Mouse (Mus musculus) lung, embryonic 14.5 days (tissue): Measurements from ENCODE around the gene Igsf11. TPM values are rescaled to one million over a fixed set of nuclear protein-coding genes. Genes with fewer than 3 reads are reported as not detected.
A peak's percentile ranks its signal among the peaks of the same experiment; 100 is the strongest.

Experiments used
- ATAC-seq: fragments of 200-750 bp; cut with Nextera tagmentation; 2 replicates; pipeline ENCODE4 v1.8.0; 2017; ENCODE audit warnings: mild to moderate bottlenecking, moderate TSS enrichment, moderate library complexity; ENCODE audit not compliant: insufficient read depth
- DNase-seq: peaks from one replicate; pipeline ENCODE4 v3.0.0-alpha.2; 2015
- H3K27ac ChIP-seq: fragments of 300-500 bp; sonication (generic); 2 replicates; pipeline ENCODE4 v1.5.1; 2014; ENCODE audit warnings: low read depth, mild to moderate bottlenecking, moderate library complexity
- H3K27me3 ChIP-seq: fragments of 300-500 bp; sonication (generic); 2 replicates; pipeline ENCODE4 v1.6.1; 2014; ENCODE audit warnings: low read length, control low read depth; ENCODE audit not compliant: insufficient read depth
- H3K36me3 ChIP-seq: fragments of 300-500 bp; sonication (generic); 2 replicates; pipeline ENCODE4 v1.6.1; 2014; ENCODE audit warnings: control low read depth; ENCODE audit not compliant: insufficient read depth
- H3K4me1 ChIP-seq: fragments of 300-500 bp; sonication (generic); 2 replicates; pipeline ENCODE4 v1.6.1; 2014; ENCODE audit warnings: antibody characterized with exemption, control low read depth; ENCODE audit not compliant: insufficient read depth
- H3K4me2 ChIP-seq: fragments of 300-500 bp; sonication (generic); 2 replicates; pipeline ENCODE4 v1.6.1; 2014; ENCODE audit warnings: mild to moderate bottlenecking
- H3K4me3 ChIP-seq: fragments of 300-500 bp; sonication (generic); 2 replicates; pipeline ENCODE4 v1.5.1; 2014; ENCODE audit warnings: low read depth, low read length
- H3K9ac ChIP-seq: fragments of 300-500 bp; sonication (generic); 2 replicates; pipeline ENCODE4 v1.6.1; 2014
- H3K9me3 ChIP-seq: fragments of 300-500 bp; sonication (generic); 2 replicates; pipeline ENCODE4 v1.6.1; 2016; ENCODE audit warnings: low read depth, low read length, control low read depth
- CTCF ChIP-seq: IDR thresholded peaks from 2 replicates; pipeline ENCODE4 v1.5.1; 2016; ENCODE audit warnings: antibody characterized with exemption, low read depth
- WGBS: fragments of 180-500 bp; shearing (Covaris S2); extraction: QIAGEN DNeasy Blood & Tissue Kit; methylation state at CpG from one replicate; pipeline ENCODE4 v1.1.7; 2014; 5-methylcytosine and 5-hydroxymethylcytosine counted together
- polyA plus RNA-seq: library from polyadenylated mRNA; unstranded; fragments of >200 nt; fragmentation: Nextera tagmentation; extraction: Ambion mirVana; gene quantifications from 2 replicates; pipeline ENCODE4 v1.2.1, GENCODE M21; 2014

Gene Igsf11
- polyA plus RNA-seq, 1 experiment from 2014 or later: 0.12 TPM

DNA sequence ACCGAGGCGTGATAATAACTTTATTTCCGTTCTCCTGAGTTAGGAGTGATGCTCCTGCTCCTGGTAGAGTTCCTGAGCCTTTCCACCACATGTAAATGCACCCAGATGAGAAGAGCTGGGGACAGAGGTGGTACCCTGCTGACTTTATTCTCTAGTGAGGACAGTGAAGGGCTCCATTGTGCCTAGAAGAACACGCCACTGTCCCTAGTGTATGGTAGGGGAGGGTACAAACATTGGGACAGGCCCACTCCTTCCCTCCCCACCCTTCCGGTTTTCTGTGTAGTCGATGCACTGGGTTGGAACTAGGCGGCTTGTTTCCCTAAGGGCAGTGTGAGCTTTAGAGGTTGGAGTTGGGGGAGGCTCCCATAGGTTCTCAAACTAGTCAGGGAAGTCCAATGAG lies 36.3 kb downstream of the Igsf11 start:
- Histone ChIP-seq H3K4me1 (no peaks in the 10 kb centered on the region), H3K9ac (no peak overlapping the region), H3K4me2 (no peak overlapping the region), H3K27ac (no peak overlapping the region), H3K27me3 (no peaks in the 10 kb centered on the region), H3K36me3 (no peaks in the 10 kb centered on the region), H3K9me3 (no peaks in the 10 kb centered on the region), H3K4me3 (no peak overlapping the region)
- no peak for DNase-seq
- no peak for TF ChIP-seq CTCF
- 85% methylated on average over 7 of the region's 7 CpGs for WGBS
- ATAC-seq: no peak

- no peak for TF ChIP-seq CTCF
- WGBS: 72% methylated on average over 6 of the region's 6 CpGs
These were observed 39.0 kb downstream of the Igsf11 start for GRCm38 (mm10) chr16:38931519-38931918.

DNA sequence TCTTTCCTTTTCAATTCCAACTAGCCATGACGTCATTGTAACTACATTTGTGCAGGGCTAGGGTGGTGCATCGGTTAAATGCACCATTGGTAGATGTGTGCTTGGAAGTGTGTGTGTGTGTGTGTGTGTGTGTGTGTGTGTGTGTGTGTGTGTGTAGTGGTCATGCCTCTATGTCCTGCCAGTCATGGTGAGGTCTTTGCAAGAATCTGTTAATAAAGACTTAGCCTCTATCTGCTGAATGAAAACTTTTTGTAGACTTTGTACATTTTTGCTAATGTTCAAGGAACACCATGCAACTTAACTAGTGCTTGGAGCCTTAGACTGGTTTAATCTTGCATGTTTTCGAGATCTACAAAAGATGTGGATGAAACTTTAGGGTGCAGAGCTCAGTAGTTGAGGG lies 48.3 kb downstream of the Igsf11 start:
- H3K27me3 ChIP-seq: no peaks in the 10 kb centered on the region
- H3K36me3 ChIP-seq: no peaks in the 10 kb centered on the region
- no peak overlapping the region for H3K9ac ChIP-seq
- TF ChIP-seq CTCF: no peak
- no peak overlapping the region for H3K27ac ChIP-seq
- DNase-seq (no peak), ATAC-seq (no peak)
- WGBS: 85% methylated on average over 3 of the region's 3 CpGs
- no peak overlapping the region for H3K4me3 ChIP-seq
- no peaks in the 10 kb centered on the region for H3K9me3 ChIP-seq
- H3K4me1 ChIP-seq: no peaks in the 10 kb centered on the region
- no peak overlapping the region for H3K4me2 ChIP-seq

More at GRCm38 (mm10) chr16:38931519-38931918, 39.0 kb downstream of the Igsf11 start:
- no peak for ATAC-seq
- Histone ChIP-seq H3K4me3 (no peak overlapping the region), H3K27me3 (no peaks in the 10 kb centered on the region), H3K4me2 (no peak overlapping the region), H3K4me1 (no peaks in the 10 kb centered on the region), H3K9ac (no peak overlapping the region), H3K9me3 (no peaks in the 10 kb centered on the region), H3K36me3 (no peaks in the 10 kb centered on the region), H3K27ac (no peak overlapping the region)
- no peak for DNase-seq

GRCm38 (mm10) chr16:38941275-38941674 lies 48.8 kb downstream of the Igsf11 start:
- ATAC-seq (no peak), DNase-seq (no peak)
- H3K9me3 ChIP-seq: no peaks in the 10 kb centered on the region
- no peak overlapping the region for H3K9ac ChIP-seq
- no peak for TF ChIP-seq CTCF
- no peaks in the 10 kb centered on the region for H3K36me3 ChIP-seq
- 76% methylated on average over 6 of the region's 6 CpGs for WGBS
- no peaks in the 10 kb centered on the region for H3K4me1 ChIP-seq
- H3K4me2 ChIP-seq: no peak overlapping the region
- no peak overlapping the region for H3K27ac ChIP-seq
- H3K4me3 ChIP-seq: no peak overlapping the region
- H3K27me3 ChIP-seq: no peaks in the 10 kb centered on the region

GRCm38 (mm10) chr16:38943706-38944550 lies 51.5 kb downstream of the Igsf11 start:
- 32% methylated on average over 5 of the region's 5 CpGs for WGBS
- H3K4me2 ChIP-seq: no peak overlapping the region
- H3K9me3 ChIP-seq: no peaks in the 10 kb centered on the region
- no peak overlapping the region for H3K4me3 ChIP-seq
- H3K27ac ChIP-seq: no peak overlapping the region
- no peak for ATAC-seq
- no peak overlapping the region for H3K9ac ChIP-seq
- no peak for TF ChIP-seq CTCF
- H3K27me3 ChIP-seq: no peaks in the 10 kb centered on the region
- no peaks in the 10 kb centered on the region for H3K36me3 ChIP-seq
- DNase-seq: no peak
- no peaks in the 10 kb centered on the region for H3K4me1 ChIP-seq

GRCm38 (mm10) chr16:38945111-38945510 lies 52.6 kb downstream of the Igsf11 start:
- no peak overlapping the region for H3K4me3 ChIP-seq
- no peak for TF ChIP-seq CTCF
- no peaks in the 10 kb centered on the region for H3K9me3 ChIP-seq
- 72% methylated on average over 7 of the region's 7 CpGs for WGBS
- DNase-seq (no peak), ATAC-seq (no peak)
- H3K36me3 ChIP-seq: no peaks in the 10 kb centered on the region
- no peaks in the 10 kb centered on the region for H3K27me3 ChIP-seq
- no peak overlapping the region for H3K9ac ChIP-seq
- no peak overlapping the region for H3K27ac ChIP-seq
- H3K4me2 ChIP-seq: no peak overlapping the region
- no peaks in the 10 kb centered on the region for H3K4me1 ChIP-seq

- no peak overlapping the region for H3K4me3 ChIP-seq
- no peak; the same call in 1 of the 2 replicates for ATAC-seq
- TF ChIP-seq CTCF: no peak
- no peak overlapping the region for H3K27ac ChIP-seq
- H3K36me3 ChIP-seq: no peaks in the 10 kb centered on the region
- H3K4me2 ChIP-seq: no peak overlapping the region
- no peaks in the 10 kb centered on the region for H3K4me1 ChIP-seq
- no peak overlapping the region for H3K9ac ChIP-seq
- H3K27me3 ChIP-seq: no peaks in the 10 kb centered on the region
- WGBS: 76% methylated on average over 10 of the region's 10 CpGs
- no peaks in the 10 kb centered on the region for H3K9me3 ChIP-seq
- peak; percentile 4 for DNase-seq
These were observed 53.1 kb downstream of the Igsf11 start for GRCm38 (mm10) chr16:38945581-38945981.
